Mouse (Mus musculus) forebrain, postnatal 0 days (tissue): ENCODE results near the gene Zfp683. TPM values are rescaled to one million over a fixed set of nuclear protein-coding genes. Genes with fewer than 3 reads are reported as not detected.

Source experiments
- ATAC-seq: fragments of 200-750 bp; cut with Nextera tagmentation; 2 replicates; pipeline ENCODE4 v1.8.0; 2017; ENCODE audit warnings: mild to moderate bottlenecking, moderate library complexity
- DNase-seq: peaks from one replicate; pipeline ENCODE4 v3.0.0-alpha.2; 2015
- H3K27ac ChIP-seq: fragments of 300-500 bp; sonication (generic); 2 replicates; pipeline ENCODE4 v1.5.1; 2014; ENCODE audit warnings: low read depth, mild to moderate bottlenecking, antibody characterized with exemption, low read length, moderate library complexity, mixed read lengths
- H3K27me3 ChIP-seq: fragments of 300-500 bp; sonication (generic); 2 replicates; pipeline ENCODE4 v1.6.1; 2014; ENCODE audit warnings: mild to moderate bottlenecking, low read length, mixed read lengths; ENCODE audit not compliant: insufficient read depth
- H3K36me3 ChIP-seq: fragments of 300-500 bp; sonication (generic); 2 replicates; pipeline ENCODE4 v1.6.1; 2014; ENCODE audit warnings: mild to moderate bottlenecking, moderate library complexity; ENCODE audit not compliant: insufficient read depth
- H3K4me1 ChIP-seq: fragments of 300-500 bp; sonication (generic); 2 replicates; pipeline ENCODE4 v1.6.1; 2014; ENCODE audit warnings: antibody characterized with exemption; ENCODE audit not compliant: insufficient read depth
- H3K4me2 ChIP-seq: fragments of 300-500 bp; sonication (generic); 2 replicates; pipeline ENCODE4 v1.6.1; 2014; ENCODE audit warnings: low read depth, mild to moderate bottlenecking, moderate library complexity
- H3K4me3 ChIP-seq: fragments of 300-500 bp; sonication (generic); 2 replicates; pipeline ENCODE4 v1.5.1; 2014; ENCODE audit warnings: low read depth, low read length, mixed read lengths
- H3K9ac ChIP-seq: fragments of 300-500 bp; sonication (generic); 2 replicates; pipeline ENCODE4 v1.6.1; 2014; ENCODE audit warnings: mild to moderate bottlenecking
- H3K9me3 ChIP-seq: fragments of 300-500 bp; sonication (generic); 2 replicates; pipeline ENCODE4 v1.6.1; 2016; ENCODE audit warnings: low read length
- CTCF ChIP-seq: sonication (generic); IDR thresholded peaks from 2 replicates; pipeline ENCODE4 v1.5.1; 2016; ENCODE audit warnings: antibody characterized with exemption, control low read depth, low read depth
- WGBS: fragments of 180-500 bp; shearing (Covaris S2); extraction: QIAGEN DNeasy Blood & Tissue Kit; methylation state at CpG from one replicate; pipeline ENCODE4 v1.1.7; 2014; 5-methylcytosine and 5-hydroxymethylcytosine counted together
- polyA plus RNA-seq: library from polyadenylated mRNA; unstranded; fragments of >200 nt; fragmentation: Nextera tagmentation; extraction: Ambion mirVana; gene quantifications from 2 replicates; pipeline ENCODE4 v1.2.1, GENCODE M21; 2015
- total RNA-seq: library from RNA; depleted of rRNA; stranded (reverse); fragments of >200 nt; gene quantifications from 2 replicates; pipeline ENCODE4 v1.2.3, GENCODE M21; 2014

The Zfp683 gene
- total and polyA plus RNA-seq, 2 experiments from 2014 or later = not detected

DNA sequence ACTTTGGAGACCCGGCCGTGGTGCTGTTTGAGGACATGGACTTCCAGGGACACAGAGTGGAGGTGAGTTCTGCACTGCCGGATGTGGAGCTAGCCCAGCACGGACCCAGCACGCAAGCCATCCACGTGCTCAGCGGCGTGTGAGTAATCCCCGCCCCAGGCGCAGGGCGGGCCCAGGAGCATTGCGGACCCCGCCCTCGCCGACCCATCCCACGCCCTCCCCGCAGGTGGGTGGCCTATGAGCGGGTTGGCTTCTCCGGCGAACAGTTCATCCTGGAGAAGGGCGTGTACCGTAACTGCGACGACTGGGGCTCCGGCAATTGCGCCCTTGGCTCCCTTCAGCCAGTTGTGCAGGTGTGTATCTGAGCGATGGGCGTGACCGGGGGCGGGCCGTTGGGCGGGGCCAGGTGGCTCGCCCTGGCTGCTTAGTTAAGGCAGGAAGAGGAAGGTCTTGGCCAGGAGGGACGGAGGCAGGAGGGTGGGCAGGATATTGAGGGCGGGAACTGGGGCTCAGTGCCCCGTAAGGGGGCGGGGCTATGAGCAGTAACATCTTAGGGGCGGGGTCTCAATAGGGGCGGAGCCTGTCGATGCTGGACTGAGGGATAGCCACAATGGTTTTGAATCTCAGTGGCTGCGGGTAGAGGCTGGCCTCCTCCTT is 28.2 kb downstream of the Zfp683 start:
- H3K4me1 ChIP-seq = no peaks in the 10 kb centered on the region
- H3K36me3 ChIP-seq = no peaks in the 10 kb centered on the region
- peak overlapping the region; percentile 89 for H3K4me2 ChIP-seq
- under 1% methylated on average over 40 of the region's 41 CpGs for WGBS
- peak overlapping the region; percentile 54 for H3K9ac ChIP-seq
- H3K9me3 ChIP-seq = no peaks in the 10 kb centered on the region
- ATAC-seq (peak; percentile 75), DNase-seq (peak; percentile 58)
- peak overlapping the region; percentile 53 for H3K4me3 ChIP-seq
- 0 out of 2 replicates have a peak, but pooled peaks cover 5% of the 10 kb centered on the region for H3K27me3 ChIP-seq
- no peak for TF ChIP-seq CTCF
- no peak overlapping the region for H3K27ac ChIP-seq

DNA sequence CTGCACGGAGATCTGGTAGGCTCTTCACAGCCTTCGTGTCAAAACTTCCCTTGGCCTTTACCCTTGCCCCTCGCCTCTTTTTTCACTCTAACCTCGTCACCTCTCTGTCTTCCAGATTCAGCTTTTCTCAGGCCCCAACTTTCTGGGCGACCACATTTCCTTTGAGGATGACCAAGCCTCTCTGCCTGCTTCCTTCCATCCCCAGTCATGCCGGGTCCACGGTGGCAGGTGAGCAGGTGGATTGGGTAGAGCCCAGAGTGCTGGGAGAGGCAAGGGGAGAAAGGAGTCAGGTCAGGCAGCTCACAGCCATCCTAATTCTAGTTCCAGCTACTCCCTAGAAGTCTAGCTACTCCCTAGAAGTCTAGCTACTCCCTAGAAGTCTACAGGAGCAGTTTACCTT is 28.8 kb downstream of the Zfp683 start:
- H3K4me2 ChIP-seq = peak overlapping the region; percentile 89
- H3K9ac ChIP-seq = peak overlapping the region; percentile 54; the same call in 1 of the 2 replicates
- no peaks in the 10 kb centered on the region for H3K36me3 ChIP-seq
- 9% methylated on average over 7 of the region's 7 CpGs for WGBS
- no peaks in the 10 kb centered on the region for H3K4me1 ChIP-seq
- DNase-seq (no peak), ATAC-seq (no peak)
- H3K9me3 ChIP-seq = no peaks in the 10 kb centered on the region
- TF ChIP-seq CTCF = no peak
- 0 out of 2 replicates have a peak, but pooled peaks cover 5% of the 10 kb centered on the region for H3K27me3 ChIP-seq
- peak overlapping the region; percentile 53 for H3K4me3 ChIP-seq
- H3K27ac ChIP-seq = no peak overlapping the region

DNA sequence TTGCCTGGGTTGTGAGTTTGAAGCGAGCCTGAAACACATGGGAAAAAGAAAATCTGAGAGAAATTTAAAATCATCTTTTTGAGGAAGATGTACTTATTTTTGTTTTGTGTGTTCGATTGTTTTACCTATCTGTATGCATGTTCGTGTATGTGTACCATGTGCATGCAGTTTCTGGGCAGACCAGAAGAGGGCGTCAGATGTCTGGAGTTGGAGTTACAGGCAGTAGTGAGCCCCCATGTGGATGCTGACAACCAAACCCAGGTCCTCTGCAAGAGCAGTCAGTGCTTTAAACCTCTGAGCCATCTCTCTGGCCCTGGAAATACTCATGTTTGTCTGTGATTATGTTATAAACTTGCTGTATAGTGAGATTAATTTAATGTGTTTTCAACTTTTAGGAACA is 31.4 kb downstream of the Zfp683 start:
- Histone ChIP-seq H3K27me3 (0 out of 2 replicates have a peak, but pooled peaks cover 5% of the 10 kb centered on the region), H3K9ac (no peak overlapping the region), H3K9me3 (no peaks in the 10 kb centered on the region), H3K4me2 (no peak overlapping the region), H3K4me1 (no peaks in the 10 kb centered on the region), H3K36me3 (no peaks in the 10 kb centered on the region), H3K4me3 (no peak overlapping the region), H3K27ac (no peak overlapping the region)
- DNase-seq = no peak
- whole genome bisulfite sequencing = 89% methylated on average over 4 of the region's 4 CpGs
- TF ChIP-seq CTCF = no peak
- no peak for ATAC-seq

- Histone ChIP-seq H3K4me1 (no peaks in the 10 kb centered on the region), H3K9me3 (no peaks in the 10 kb centered on the region), H3K4me3 (no peak overlapping the region), H3K4me2 (no peak overlapping the region), H3K27me3 (no peaks in the 10 kb centered on the region), H3K36me3 (no peaks in the 10 kb centered on the region), H3K27ac (no peak overlapping the region), H3K9ac (no peak overlapping the region)
- ATAC-seq (no peak), DNase-seq (peak; percentile 18)
- WGBS = 44% methylated on average over 7 of the region's 7 CpGs
- peak; percentile 68 for TF ChIP-seq CTCF
These were observed 33.8 kb downstream of the Zfp683 start for GRCm38 (mm10) chr4:134087412-134087811.

DNA sequence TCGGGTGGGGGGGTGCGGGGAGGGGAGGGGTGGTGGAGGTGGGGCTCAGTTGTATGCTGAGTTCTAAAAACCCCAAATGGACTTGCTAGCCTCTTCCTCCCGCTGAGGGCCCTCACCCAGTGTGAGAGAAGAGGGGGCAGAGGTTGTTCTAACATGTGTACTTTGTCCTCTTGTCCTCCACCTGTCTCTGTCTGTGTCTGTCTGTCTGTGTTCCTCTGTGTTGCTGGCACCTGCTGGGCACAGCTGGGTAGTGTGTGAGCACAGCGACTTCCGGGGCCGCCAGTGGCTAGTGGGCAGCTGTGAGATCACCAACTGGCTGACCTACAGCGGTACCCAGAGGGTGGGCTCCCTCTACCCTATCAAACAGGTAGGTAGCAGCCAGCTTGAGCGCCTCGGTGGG is 35.4 kb downstream of the Zfp683 start:
- no peak overlapping the region for H3K4me3 ChIP-seq
- DNase-seq (no peak), ATAC-seq (no peak)
- WGBS = 83% methylated on average over 9 of the region's 9 CpGs
- H3K4me1 ChIP-seq = no peaks in the 10 kb centered on the region
- H3K4me2 ChIP-seq = no peak overlapping the region
- H3K36me3 ChIP-seq = no peaks in the 10 kb centered on the region
- TF ChIP-seq CTCF = no peak
- H3K9ac ChIP-seq = no peak overlapping the region
- no peaks in the 10 kb centered on the region for H3K9me3 ChIP-seq
- H3K27ac ChIP-seq = no peak overlapping the region
- no peaks in the 10 kb centered on the region for H3K27me3 ChIP-seq

- Histone ChIP-seq H3K9ac (no peak overlapping the region), H3K27me3 (no peaks in the 10 kb centered on the region), H3K4me1 (no peaks in the 10 kb centered on the region), H3K36me3 (no peaks in the 10 kb centered on the region), H3K27ac (no peak overlapping the region), H3K4me3 (no peak overlapping the region), H3K9me3 (no peaks in the 10 kb centered on the region), H3K4me2 (no peak overlapping the region)
- peak; percentile 21; the same call in 1 of the 2 replicates for TF ChIP-seq CTCF
- 86% methylated on average over 16 of the region's 16 CpGs for WGBS
- ATAC-seq (no peak), DNase-seq (no peak)
These were observed 37.0 kb downstream of the Zfp683 start for GRCm38 (mm10) chr4:134090521-134091224.

DNA sequence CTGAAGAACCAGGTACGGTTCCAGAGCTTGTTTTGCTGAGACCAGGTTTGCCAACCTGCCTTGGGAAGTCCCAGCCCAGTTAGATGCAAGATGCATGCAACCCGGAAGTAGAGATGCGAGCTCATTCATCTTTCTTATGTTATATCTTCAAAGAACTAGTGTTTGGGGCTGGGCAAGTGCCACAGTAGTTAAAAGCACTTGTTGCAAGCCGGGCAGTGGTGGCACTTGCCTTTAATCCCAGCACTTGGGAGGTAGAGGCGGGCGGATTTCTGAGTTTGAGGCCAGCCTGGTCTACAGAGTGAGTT is 37.5 kb downstream of the Zfp683 start:
- Histone ChIP-seq H3K4me2 (no peak overlapping the region), H3K36me3 (no peaks in the 10 kb centered on the region), H3K9me3 (no peaks in the 10 kb centered on the region), H3K27me3 (no peaks in the 10 kb centered on the region), H3K9ac (no peak overlapping the region), H3K4me3 (no peak overlapping the region), H3K4me1 (no peaks in the 10 kb centered on the region), H3K27ac (no peak overlapping the region)
- WGBS = 91% methylated on average over 6 of the region's 6 CpGs
- no peak for TF ChIP-seq CTCF
- no peak for DNase-seq
- ATAC-seq = no peak
